Mouse (Mus musculus): Measurements from ENCODE around the gene Fcmr.

DNA sequence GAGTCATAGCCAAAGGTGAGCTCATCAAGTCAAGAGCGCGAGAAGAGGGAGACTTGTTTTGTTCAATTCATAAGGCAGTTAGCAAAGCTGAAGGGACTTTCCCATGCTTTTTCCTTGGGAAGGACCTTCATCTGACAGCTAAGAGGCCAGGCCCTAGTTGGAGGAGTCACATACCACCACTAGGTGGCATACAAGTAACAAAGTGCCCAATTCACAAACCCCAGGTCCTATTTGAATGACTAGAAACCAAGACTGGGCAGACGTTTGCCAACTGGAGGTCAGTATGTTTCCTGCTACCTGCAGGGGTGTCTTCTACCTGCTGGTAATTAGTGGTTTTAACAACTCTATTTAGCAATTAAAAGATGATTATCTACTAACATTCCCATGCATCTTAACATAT is 9.7 kb downstream of the Fcmr start:
- TF ChIP-seq CTCF (IDR thresholded peaks at IDR 0.05; ENCODE audit: borderline replicate concordance, extremely low read depth, insufficient read depth, insufficient read length) (peak; percentile 72; the same call in 1 of the 2 replicates), POLR2A (IDR thresholded peaks at IDR 0.05; ENCODE audit: borderline replicate concordance, extremely low read depth, insufficient read depth, insufficient read length, poor library complexity, severe bottlenecking) (no peak)
